Mouse (Mus musculus): ENCODE data around the gene Sfxn2.
A peak's percentile ranks its signal among the peaks of the same experiment; 100 is the strongest.

Gene Sfxn2

DNA sequence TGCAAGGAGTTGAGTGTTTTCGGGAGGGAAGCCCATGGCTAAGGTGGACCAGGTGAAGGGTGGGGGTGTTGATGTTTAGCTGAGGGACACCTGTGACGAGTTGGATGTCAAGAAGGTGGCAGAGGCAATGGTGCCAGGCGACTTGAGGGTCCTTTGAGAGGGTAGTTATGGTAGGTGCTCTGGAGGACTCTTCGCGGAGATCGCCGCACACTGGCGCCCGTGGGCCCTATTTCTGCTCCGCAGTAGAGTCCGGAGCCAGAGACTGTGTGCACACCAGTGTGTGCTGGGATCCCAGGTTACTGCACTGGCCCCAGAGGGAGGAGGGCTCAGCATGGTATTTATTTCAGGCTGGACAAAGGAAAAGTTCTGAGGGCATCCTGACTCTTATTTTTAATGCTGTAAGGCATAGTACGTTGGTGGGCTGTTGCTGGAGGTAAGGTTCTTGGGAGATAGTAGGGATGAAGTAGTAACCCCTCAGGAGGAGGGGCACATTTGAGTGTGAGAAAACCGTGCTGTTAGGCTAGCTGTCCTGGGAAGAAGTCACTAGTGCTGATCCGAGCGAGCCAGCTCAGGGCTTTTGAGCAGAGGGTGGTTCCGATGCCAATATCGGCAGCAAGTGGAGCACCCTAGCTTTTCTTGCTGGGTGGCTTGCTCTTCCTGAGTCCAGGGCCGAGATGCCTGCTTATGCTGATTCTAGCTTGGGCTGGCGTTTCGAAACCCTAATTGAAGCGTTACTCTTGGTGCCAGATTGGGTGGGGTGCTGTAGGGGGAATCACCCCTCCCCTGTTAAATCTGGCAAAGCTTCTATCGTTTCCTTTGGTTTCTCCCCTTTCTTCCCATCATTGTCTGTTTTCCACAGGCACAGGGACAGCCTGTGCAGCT, 26.5 kb downstream of the Sfxn2 start:
- DNase-seq = no peak

DNA sequence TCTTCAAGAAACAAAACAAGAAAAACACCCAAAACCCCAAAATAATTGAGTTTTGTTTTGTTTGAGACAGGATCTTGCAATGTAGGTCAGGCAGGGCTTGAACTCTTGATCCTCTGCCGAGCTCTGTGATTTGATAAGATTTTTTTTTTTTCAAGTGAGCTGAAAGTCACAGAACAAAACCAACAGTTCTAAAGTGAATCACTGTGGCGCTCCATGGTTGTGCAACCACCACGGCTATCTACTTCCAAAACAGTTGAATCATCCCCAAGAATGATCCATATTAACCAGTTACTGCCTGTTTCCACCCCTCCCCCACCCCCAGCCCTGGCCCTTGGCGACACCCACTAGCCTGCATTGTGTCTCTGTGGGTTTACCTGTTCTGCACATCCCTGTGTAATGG, 27.2 kb downstream of the Sfxn2 start:
- DNase-seq = no peak

DNA sequence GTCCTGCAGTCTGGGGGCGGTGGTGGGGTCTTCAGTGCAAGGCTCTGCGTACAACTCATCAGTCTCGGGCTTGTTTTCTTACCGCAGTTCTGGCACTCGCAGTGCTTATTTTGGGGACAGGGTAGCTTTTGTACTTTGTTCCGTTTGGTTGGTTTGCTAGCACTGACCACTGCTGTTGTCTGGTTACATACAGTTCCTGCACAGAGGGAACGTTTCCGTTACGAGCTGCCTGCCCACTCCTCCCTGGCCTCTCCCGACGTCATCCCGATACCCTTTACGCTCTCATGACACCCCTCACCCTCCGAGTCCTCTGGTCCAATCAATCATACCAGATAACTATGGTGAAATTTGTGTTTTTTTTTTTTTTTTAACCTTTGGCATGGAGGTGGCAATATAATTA, 28.3 kb downstream of the Sfxn2 start:
- DNase-seq = no peak

DNA sequence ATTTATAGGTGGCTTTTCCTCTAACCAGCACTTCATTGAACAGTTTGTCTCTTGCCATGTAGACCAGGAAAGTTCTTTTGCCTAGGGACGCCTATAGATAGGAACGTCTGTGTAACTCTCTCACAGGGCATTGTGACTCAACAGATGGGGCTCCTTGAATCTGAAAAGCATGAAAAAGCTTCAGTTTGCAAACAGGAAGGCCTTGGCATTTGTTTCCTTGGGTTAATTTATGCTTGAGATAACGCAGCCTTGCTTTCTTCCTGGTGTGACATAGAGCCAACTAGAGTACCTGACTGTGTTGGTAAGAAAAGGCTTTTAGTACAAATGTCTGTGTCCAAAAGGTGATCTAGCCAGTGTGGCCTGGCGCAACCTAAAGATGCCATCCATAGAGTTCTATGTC, 29.2 kb downstream of the Sfxn2 start:
- no peak for DNase-seq

- no peak for DNase-seq
Observed at GRCm38 (mm10) chr19:46606718-46607117, 33.6 kb downstream of the Sfxn2 start.

DNA sequence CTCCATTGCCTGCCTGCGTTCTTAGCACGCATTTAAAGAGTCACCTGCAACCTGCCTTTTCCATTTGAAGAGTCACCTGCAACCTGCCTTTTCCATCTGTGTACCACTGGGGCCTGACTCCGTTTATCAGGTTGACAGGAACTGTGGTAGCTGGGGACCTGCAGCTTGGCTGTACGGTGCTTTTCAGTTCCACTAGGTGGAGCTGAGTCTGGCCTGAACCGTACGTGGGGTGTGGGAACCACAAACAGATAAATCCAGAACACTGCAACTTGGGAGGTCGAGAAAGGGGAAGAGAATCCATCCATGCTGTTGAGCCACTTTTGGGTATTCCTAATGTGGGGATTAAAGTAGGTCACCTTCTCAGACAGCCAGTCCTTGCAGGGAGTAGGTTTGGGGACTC, 34.3 kb downstream of the Sfxn2 start:
- peak in 1 of 2 experiments; percentile 26 for DNase-seq

GRCm38 (mm10) chr19:46608158-46608557, 35.0 kb downstream of the Sfxn2 start:
- DNase-seq = no peak

- no peak for DNase-seq
Observed at GRCm38 (mm10) chr19:46616378-46616777, 43.2 kb downstream of the Sfxn2 start.

- DNase-seq = no peak
Observed at GRCm38 (mm10) chr19:46617361-46617760, 44.2 kb downstream of the Sfxn2 start.

DNA sequence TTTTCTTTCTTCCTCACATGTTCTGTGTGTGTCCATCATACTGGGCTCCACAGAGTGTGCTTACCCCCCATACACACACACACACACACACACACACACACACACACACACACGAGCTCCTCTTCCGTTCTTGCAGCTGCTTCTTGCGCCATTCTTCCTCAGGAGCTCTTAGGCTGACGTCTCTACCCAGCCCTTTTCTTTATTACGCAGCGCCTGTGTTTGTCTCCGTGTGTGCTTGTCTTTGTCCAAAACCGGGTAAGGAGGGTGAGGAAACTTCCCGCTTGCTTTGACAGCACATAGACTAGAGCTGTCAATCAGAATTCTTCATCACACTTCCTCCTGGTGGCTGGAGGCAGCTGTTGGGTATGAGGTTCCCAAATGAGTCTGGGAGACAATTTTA, 45.2 kb downstream of the Sfxn2 start:
- no peak for DNase-seq

GRCm38 (mm10) chr19:46619001-46619400, 45.8 kb downstream of the Sfxn2 start:
- DNase-seq = no peak

DNA sequence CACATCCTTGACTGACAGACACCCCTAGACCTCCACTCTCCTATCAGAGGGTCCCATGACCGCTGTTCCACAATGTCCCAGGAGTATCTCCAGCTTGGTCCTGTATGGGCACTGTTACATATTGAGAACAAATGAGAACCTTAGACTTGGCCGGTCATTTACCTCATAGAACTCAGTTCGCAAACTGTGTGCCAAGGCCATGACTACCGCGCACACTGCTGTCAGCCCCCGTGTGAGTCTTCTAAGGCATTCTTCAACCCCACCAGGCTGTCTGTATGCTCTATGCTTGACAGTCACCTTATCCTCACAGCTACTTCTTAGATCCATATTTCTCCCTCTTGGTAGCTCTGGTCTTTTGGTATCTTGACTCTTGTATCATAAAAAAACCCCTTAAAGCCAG, 46.4 kb downstream of the Sfxn2 start:
- no peak for DNase-seq

- no peak for DNase-seq
Observed at GRCm38 (mm10) chr19:46620016-46620808, 47.0 kb downstream of the Sfxn2 start.

GRCm38 (mm10) chr19:46621236-46622183, 48.3 kb downstream of the Sfxn2 start:
- no peak for DNase-seq

- no peak for DNase-seq
Observed at GRCm38 (mm10) chr19:46622659-46623193, 49.6 kb downstream of the Sfxn2 start.

- no peak for DNase-seq
Observed at GRCm38 (mm10) chr19:46623194-46623667, 50.1 kb downstream of the Sfxn2 start.

GRCm38 (mm10) chr19:46623790-46624772, 50.9 kb downstream of the Sfxn2 start:
- no peak for DNase-seq

DNA sequence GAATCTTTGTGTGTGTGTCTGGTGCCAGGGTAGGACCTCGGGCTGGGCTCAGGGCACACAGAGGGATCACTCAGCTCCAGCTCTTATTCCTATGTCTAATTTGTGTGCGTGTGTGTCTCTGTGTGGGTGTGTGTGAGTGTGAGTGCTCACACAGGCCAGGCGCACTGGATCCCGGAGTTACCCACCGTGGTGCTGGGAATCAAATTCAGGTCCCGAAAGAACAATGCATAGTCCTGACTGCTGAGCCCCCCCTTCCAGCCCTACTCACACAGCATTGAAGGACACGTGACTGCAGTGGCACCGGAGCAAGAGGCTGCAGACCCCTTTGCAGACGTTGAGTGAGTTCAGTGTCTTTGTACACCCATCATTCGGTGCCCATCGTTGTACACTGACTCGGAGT, 51.9 kb downstream of the Sfxn2 start:
- DNase-seq = no peak

DNA sequence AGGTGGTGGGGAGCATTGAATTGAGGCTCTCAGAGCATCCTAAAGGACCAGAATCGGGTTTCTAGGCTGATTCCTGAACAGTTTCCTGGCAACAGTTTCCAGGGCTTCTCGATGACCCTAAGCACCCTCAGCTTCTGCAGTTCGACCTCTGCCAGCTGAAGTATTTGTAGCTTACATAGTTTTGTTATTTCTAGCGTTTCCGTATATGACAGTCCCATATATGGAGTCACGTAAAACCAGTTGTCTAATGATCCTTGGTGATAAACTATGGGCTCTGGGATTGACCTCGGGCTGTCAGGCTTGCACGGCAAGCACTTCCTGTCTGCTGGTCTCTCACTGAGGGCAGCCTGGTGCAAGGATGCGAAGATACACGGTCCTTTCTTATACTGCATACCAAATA, 52.4 kb downstream of the Sfxn2 start:
- DNase-seq = no peak

- no peak for DNase-seq
Observed at GRCm38 (mm10) chr19:46628403-46628802, 55.2 kb downstream of the Sfxn2 start.

DNA sequence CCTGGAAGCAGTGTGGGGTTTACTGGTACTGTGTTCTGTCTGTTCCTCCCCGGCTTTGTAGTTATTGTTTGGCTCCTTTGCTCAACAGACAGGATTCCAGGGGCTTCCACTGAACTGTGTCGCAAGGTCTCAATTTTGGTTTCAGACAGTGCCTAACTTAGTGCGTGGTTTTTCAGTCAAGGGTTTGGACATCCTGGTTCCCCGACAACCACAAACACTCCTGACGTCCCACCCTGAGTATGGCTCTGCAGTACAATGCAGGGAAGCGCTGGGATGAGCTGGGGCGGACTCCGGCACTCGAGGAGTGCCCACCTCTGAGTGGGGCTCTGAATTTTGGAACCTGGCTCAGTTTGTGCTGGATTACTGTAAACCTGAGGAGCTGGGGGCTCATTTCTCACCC, 56.6 kb downstream of the Sfxn2 start:
- DNase-seq = no peak
